Comparison of ENCODE assay signal across 12 mouse cellular contexts in the genomic region with DNA sequence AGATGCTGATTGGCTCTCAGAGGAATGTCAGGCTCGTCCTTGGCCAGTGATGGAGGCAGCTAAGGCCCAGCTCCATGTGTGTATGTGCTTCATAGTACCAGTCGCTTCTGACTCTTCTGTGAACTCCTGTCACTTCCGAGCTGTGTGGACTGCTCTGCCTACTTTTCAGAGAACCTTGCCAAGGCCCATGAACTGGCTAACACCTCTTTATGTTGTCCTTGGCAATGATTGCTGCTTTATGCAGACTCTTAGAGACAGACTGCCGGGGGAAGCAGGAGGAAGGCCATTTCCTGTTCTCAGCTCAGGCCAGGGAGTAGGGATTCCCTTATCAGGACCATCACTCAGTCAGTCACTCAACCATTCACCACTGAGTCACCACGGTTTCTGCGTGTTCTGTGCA. TPM values are rescaled to one million over a fixed set of nuclear protein-coding genes. Genes with fewer than 3 reads are reported as not detected.
DNase-seq lines count a peak whose midpoint lies in the region; ATAC-seq lines count a peak whose summit lies in the region.
"Had no signal": no experiment of that assay in that cellular context is flagged by ENCODE, and none has a peak within 500 bp of the region (broad histone marks: within the 10 kb centered on the region; RNA-seq: fewer than 3 reads in every experiment).

No protein-coding gene starts in this region.

- H3K9ac ChIP-seq in embryonic facial prominence, embryonic 13.5 days, result no peak overlapping the region
- no peak overlapping the region for H3K9ac ChIP-seq in kidney, embryonic 15.5 days
- H3K9ac ChIP-seq: forebrain, embryonic 15.5 days had no signal

- H3K9me3 ChIP-seq in embryonic facial prominence, embryonic 13.5 days, result no peaks in the 10 kb centered on the region
- no peaks in the 10 kb centered on the region for H3K9me3 ChIP-seq in embryonic facial prominence, embryonic 10.5 days
- no peaks in the 10 kb centered on the region for H3K9me3 ChIP-seq in kidney, embryonic 15.5 days (replicated peaks)
- H3K9me3 ChIP-seq: forebrain, embryonic 15.5 days; megakaryocyte, embryonic 14.5 days had no signal

- no peak overlapping the region for H3K27ac ChIP-seq in embryonic facial prominence, embryonic 13.5 days
- no peak overlapping the region for H3K27ac ChIP-seq in embryonic facial prominence, embryonic 10.5 days (replicated peaks)
- H3K27ac ChIP-seq in kidney, embryonic 15.5 days, result peak overlapping the region; percentile 41; the same call in 1 of the 2 replicates
- H3K27ac ChIP-seq: forebrain, embryonic 15.5 days had no signal

- H3K36me3 ChIP-seq in embryonic facial prominence, embryonic 13.5 days, result peaks cover 28% of the 10 kb centered on the region
- H3K36me3 ChIP-seq in embryonic facial prominence, embryonic 10.5 days (replicated peaks), result peaks cover 33% of the 10 kb centered on the region
- H3K36me3 ChIP-seq in kidney, embryonic 15.5 days, result 0 out of 2 replicates have a peak, but pooled peaks cover 2% of the 10 kb centered on the region

- no peak overlapping the region for H3K4me2 ChIP-seq in embryonic facial prominence, embryonic 13.5 days
- no peak overlapping the region for H3K4me2 ChIP-seq in kidney, embryonic 15.5 days
- H3K4me2 ChIP-seq: forebrain, embryonic 15.5 days had no signal

- H3K4me1 ChIP-seq in embryonic facial prominence, embryonic 13.5 days, result peaks cover 40% of the 10 kb centered on the region
- peaks cover 10% of the 10 kb centered on the region; the same call in 1 of the 2 replicates for H3K4me1 ChIP-seq in embryonic facial prominence, embryonic 10.5 days
- peaks cover 11% of the 10 kb centered on the region for H3K4me1 ChIP-seq in kidney, embryonic 15.5 days
- H3K4me1 ChIP-seq: forebrain, embryonic 15.5 days; megakaryocyte, embryonic 14.5 days had no signal

- peak; percentile 22; the same call in 1 of the 2 replicates for ATAC-seq in embryonic facial prominence, embryonic 13.5 days (ENCODE audit: insufficient number of reproducible peaks, insufficient read depth, low FRiP score, low TSS enrichment, low read depth)
- ATAC-seq in kidney, embryonic 15.5 days (replicated peaks; ENCODE audit: low FRiP score), result peak; percentile 78; the same call in 1 of the 2 replicates
- ATAC-seq: forebrain, embryonic 15.5 days; inflammation-experienced regulatory T-cells, adult 6 months had no signal

- H3K27me3 ChIP-seq in embryonic facial prominence, embryonic 13.5 days, result no peaks in the 10 kb centered on the region
- H3K27me3 ChIP-seq in embryonic facial prominence, embryonic 10.5 days (replicated peaks; ENCODE audit: low read depth, poor library complexity, severe bottlenecking), result no peaks in the 10 kb centered on the region
- H3K27me3 ChIP-seq in kidney, embryonic 15.5 days, result no peaks in the 10 kb centered on the region
- H3K27me3 ChIP-seq: forebrain, embryonic 15.5 days; megakaryocyte, embryonic 14.5 days had no signal

- no peak for DNase-seq in embryonic facial prominence, embryonic 10.5 days (ENCODE audit: low spot score)
- no peak for DNase-seq in kidney, postnatal 14 days
- peak; percentile 24 for DNase-seq in 3134 (ENCODE audit: extremely low read depth, insufficient read length, low spot score)
- peak; percentile 74 for DNase-seq in fat pad, adult 2 months (ENCODE audit: extremely low read depth, low read depth, low spot score)
- DNase-seq in right cerebral cortex, postnatal 36 days (ENCODE audit: low spot score in 2 of 2), result no peak
- no peak for DNase-seq in T-cell, adult 2 months (ENCODE audit: low spot score)
- DNase-seq: cerebellum, postnatal 36 days had no signal

- H3K4me3 ChIP-seq in embryonic facial prominence, embryonic 13.5 days, result no peak overlapping the region
- H3K4me3 ChIP-seq in embryonic facial prominence, embryonic 10.5 days, result no peak overlapping the region
- H3K4me3 ChIP-seq in kidney, embryonic 15.5 days (replicated peaks), result no peak overlapping the region
- H3K4me3 ChIP-seq: forebrain, embryonic 15.5 days; megakaryocyte, embryonic 14.5 days had no signal

- WGBS in embryonic facial prominence, embryonic 13.5 days, result 70% methylated on average over 6 of the region's 6 CpGs
- WGBS in embryonic facial prominence, embryonic 10.5 days, result 84% methylated on average over 6 of the region's 6 CpGs
- 28% methylated on average over 6 of the region's 6 CpGs for WGBS in kidney, embryonic 15.5 days

RNA-seq across cellular contexts. Expression of gene Bend5, which starts 10.4 kb away (rescaled TPM):
- 143 and 145 TPM in 2 replicates for polyA plus RNA-seq in embryonic facial prominence, embryonic 13.5 days (2015; fragmentation: Nextera tagmentation; extraction: Ambion mirVana)
- 31.0 and 35.8 TPM in 2 replicates for polyA plus RNA-seq in embryonic facial prominence, embryonic 10.5 days (2016; fragmentation: Nextera tagmentation; extraction: Ambion mirVana)
- polyA plus RNA-seq in kidney, embryonic 15.5 days (2015; fragmentation: Nextera tagmentation; extraction: Ambion mirVana), result 25.5 and 26.3 TPM in 2 replicates

Comparison
In these comparisons a context has a peak if more than half of its experiments do, and no peak if none do; other contexts are left out.
1. DNase-seq: peak in 3134 (single experiment) and fat pad, adult 2 months (single experiment); none in embryonic facial prominence, embryonic 10.5 days (single experiment), kidney, postnatal 14 days (single experiment), right cerebral cortex, postnatal 36 days (0 of 2) and T-cell, adult 2 months (single experiment).